Mouse (Mus musculus) liver, embryonic 11.5 days (tissue): ENCODE results near the gene Acbd4. TPM values are rescaled to one million over a fixed set of nuclear protein-coding genes. Genes with fewer than 3 reads are reported as not detected.

Experiments used
- ATAC-seq: fragments of 200-750 bp; cut with Nextera tagmentation; replicated peaks from 2 replicates; pipeline ENCODE4 v1.8.0; 2017; ENCODE audit warnings: moderate number of reproducible peaks, mild to moderate bottlenecking, moderate TSS enrichment, moderate library complexity; ENCODE audit not compliant: low FRiP score
- DNase-seq: peaks from one replicate; pipeline ENCODE4 v3.0.0-alpha.2; 2017; ENCODE audit warnings: low spot score
- H3K27ac ChIP-seq: fragments of 300-500 bp; sonication (generic); 2 replicates; pipeline ENCODE4 v1.5.1; 2014; ENCODE audit warnings: mild to moderate bottlenecking, low read depth, low read length, control low read depth
- H3K27me3 ChIP-seq: fragments of 300-500 bp; sonication (generic); replicated peaks from 2 replicates; pipeline ENCODE4 v1.6.1; 2014; ENCODE audit warnings: low read length, mixed read lengths; ENCODE audit not compliant: control insufficient read depth, insufficient read depth
- H3K36me3 ChIP-seq: fragments of 300-500 bp; sonication (generic); 2 replicates; pipeline ENCODE4 v1.6.1; 2014; ENCODE audit warnings: mild to moderate bottlenecking, low read length, moderate library complexity, mixed read lengths; ENCODE audit not compliant: control insufficient read depth, insufficient read depth
- H3K4me1 ChIP-seq: fragments of 300-500 bp; sonication (generic); replicated peaks from 2 replicates; pipeline ENCODE4 v1.6.1; 2014; ENCODE audit warnings: low read length, mixed read lengths; ENCODE audit not compliant: control insufficient read depth, insufficient read depth
- H3K4me2 ChIP-seq: fragments of 300-500 bp; sonication (generic); 2 replicates; pipeline ENCODE4 v1.6.1; 2014; ENCODE audit warnings: mild to moderate bottlenecking, control low read depth, moderate library complexity
- H3K4me3 ChIP-seq: fragments of 300-500 bp; sonication (generic); 2 replicates; pipeline ENCODE4 v1.5.1; 2014; ENCODE audit warnings: low read depth, low read length, control low read depth
- H3K9ac ChIP-seq: fragments of 300-500 bp; sonication (generic); 2 replicates; pipeline ENCODE4 v1.6.1; 2014; ENCODE audit warnings: low read depth, low read length, control low read depth
- H3K9me3 ChIP-seq: fragments of 300-500 bp; sonication (generic); 2 replicates; pipeline ENCODE4 v1.6.1; 2016; ENCODE audit warnings: low read length, inconsistent platforms, mixed read lengths; ENCODE audit not compliant: control insufficient read depth
- WGBS: fragments of 180-500 bp; shearing (Covaris S2); extraction: QIAGEN DNeasy Blood & Tissue Kit; methylation state at CpG from one replicate; pipeline ENCODE4 v1.1.7; 2014; 5-methylcytosine and 5-hydroxymethylcytosine counted together
- polyA plus RNA-seq: library from polyadenylated mRNA; unstranded; fragments of >200 nt; fragmentation: Nextera tagmentation; extraction: Ambion mirVana; gene quantifications from 2 replicates; pipeline ENCODE4 v1.2.1, GENCODE M21; 2014

The Acbd4 gene
- polyA plus RNA-seq, 1 experiment from 2014 or later = 30.7 TPM

DNA sequence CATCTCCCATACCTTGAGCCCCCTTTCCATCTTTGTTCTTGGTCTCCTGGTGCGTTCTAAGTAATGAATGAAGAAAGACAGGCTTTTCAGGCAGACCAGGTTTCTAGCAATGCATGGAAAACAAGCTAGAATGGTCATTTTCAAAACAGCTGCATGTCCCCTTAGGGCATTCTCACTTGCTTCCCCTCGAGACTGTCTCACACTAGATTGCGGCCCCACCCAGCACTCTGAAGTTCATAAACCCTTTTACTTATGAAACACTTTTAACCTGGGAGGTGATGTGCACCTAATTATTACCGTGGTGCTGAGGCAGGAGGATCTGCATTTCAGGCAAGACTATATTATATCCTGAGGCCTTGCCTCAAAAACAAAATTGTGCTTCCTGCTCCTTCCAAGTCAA is 12.3 kb downstream of the Acbd4 start:
- no peak for ATAC-seq
- Histone ChIP-seq H3K9me3 (no peaks in the 10 kb centered on the region), H3K4me3 (no peak overlapping the region), H3K27ac (no peak overlapping the region), H3K4me1 (peaks cover 29% of the 10 kb centered on the region), H3K4me2 (no peak overlapping the region), H3K36me3 (no peaks in the 10 kb centered on the region), H3K27me3 (peaks cover 2% of the 10 kb centered on the region; the same call in 1 of the 2 replicates), H3K9ac (no peak overlapping the region)
- WGBS = 81% methylated on average over 4 of the region's 4 CpGs
- DNase-seq = no peak

DNA sequence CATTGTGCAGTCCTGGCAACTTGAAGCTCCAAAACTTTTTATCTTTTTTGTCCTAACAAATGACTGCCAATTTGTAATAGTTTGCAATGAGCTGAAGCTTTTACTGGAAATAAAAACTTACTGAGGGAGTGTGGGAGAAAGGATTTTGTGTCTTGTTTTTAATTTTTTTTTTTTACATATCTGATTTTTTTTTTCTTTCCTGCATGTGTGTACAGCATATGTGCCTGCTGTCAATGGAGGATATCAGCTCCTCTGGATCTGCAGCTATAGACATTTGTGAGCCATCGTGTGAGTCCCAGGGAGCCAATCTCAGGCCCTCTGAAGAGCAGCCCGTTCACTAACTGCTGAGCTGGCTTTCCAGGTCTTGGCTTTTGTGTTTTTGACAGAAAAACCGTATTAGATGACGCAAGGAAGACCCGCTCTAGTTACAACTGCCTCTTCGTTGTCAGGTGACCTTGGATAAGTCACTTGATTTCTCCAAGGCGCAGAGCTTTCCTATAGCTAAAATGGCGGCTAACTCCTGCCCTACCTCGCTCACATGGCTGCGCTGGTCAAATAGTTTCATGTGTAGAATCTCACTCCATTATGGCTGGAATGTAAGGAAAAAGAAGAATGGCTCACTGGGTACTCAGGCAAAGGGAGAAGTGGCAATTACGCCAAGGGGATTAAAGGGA is 12.9 kb downstream of the Acbd4 start:
- Histone ChIP-seq H3K27me3 (peaks cover 2% of the 10 kb centered on the region; the same call in 1 of the 2 replicates), H3K4me2 (peak overlapping the region; percentile 61), H3K36me3 (no peaks in the 10 kb centered on the region), H3K9ac (peak overlapping the region; percentile 68), H3K27ac (peak overlapping the region; percentile 74; the same call in 1 of the 2 replicates), H3K4me3 (peak overlapping the region; percentile 75), H3K4me1 (peaks cover 31% of the 10 kb centered on the region), H3K9me3 (no peaks in the 10 kb centered on the region)
- ATAC-seq = no peak
- 78% methylated on average over 11 of the region's 11 CpGs for WGBS
- no peak for DNase-seq

DNA sequence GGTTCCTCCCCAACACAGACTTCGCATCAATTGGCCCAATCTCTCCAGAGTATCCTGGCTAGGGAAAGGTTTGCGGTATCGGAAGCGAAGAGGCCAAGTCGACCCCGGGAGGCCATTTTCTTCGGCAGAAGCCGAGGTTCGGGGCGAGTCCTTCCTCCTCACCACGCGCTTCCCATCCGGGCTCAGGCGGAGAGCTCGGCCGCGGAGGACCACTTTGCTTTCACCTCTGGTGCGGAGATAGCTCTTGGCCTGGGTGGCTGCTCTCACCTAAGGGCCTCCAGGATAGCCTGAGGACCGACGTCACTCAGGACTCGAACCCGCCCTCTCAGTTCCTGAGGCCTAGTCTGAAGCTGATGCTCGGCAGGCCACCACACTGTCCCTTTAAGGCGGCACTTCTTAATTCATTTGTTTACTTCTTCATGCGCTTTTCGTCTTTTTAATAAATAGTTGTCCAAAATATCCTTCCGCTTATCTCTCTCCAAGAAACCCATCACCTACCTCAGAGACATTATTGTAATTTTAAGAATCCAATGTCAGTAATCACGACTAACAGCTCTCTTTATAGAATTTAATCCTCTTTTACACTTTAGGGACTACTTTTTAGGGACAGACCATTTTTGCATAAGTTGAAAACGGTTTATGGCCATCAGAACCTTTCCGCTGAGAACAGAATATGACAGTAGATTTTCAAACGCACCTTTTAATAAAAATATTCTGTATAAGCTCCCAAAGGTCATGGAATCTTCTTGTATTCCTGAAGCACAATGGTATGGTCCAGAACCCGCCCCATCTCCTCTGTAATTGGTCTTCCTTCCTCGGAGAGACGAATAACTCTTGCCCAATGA is 13.9 kb downstream of the Acbd4 start:
- peak overlapping the region; percentile 75 for H3K4me3 ChIP-seq
- no peaks in the 10 kb centered on the region for H3K9me3 ChIP-seq
- peak overlapping the region; percentile 61 for H3K4me2 ChIP-seq
- H3K9ac ChIP-seq = peak overlapping the region; percentile 68
- peaks cover 31% of the 10 kb centered on the region for H3K4me1 ChIP-seq
- peak; percentile 86 for DNase-seq
- no peaks in the 10 kb centered on the region for H3K36me3 ChIP-seq
- ATAC-seq = peak; percentile 80
- peaks cover 2% of the 10 kb centered on the region; the same call in 1 of the 2 replicates for H3K27me3 ChIP-seq
- peak overlapping the region; percentile 74 for H3K27ac ChIP-seq
- under 1% methylated on average over 34 of the region's 34 CpGs for WGBS

DNA sequence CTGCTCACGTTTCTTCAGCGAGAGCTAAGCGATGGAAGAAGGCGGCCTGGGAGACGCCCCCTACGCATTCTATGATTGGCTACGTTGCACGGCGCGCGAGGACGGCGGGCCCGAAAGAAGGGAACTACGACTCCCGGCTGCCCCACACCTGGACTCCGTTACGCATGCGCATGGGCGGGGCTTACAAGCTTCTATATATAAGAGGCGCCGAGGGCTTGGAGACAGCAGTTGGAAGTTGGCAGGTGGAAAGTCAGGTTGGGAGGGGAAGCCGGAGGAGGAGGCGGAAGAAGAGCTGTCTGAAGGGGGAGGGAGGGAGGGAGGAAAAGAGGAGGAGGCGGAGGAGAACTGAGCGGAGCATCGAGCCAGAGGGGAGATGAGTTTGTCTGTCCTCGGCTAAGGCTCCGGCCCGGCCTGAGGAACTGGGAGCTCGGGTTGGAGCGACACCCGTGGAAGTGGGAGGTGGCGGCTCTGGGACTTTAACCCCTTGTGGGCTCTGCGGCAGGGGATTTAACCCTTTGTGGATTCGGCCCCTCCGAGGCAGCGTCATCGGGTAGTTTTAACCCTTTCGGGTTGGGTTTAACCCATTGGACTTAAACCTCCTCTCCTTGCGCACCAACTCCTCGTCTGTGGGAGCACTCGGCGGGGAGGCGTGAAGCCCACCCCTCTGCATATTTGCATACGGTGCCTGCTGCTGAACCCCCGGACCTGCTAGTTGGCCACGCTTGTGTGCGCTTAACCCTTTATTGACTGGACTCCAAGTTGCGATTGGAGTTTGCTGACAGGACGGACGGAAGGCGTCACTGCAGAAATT is 14.7 kb downstream of the Acbd4 start, which contains the start of gene Hexim1:
Gene Hexim1, plus strand, starts transcription at position 224 of the 811 bp plus-strand sequence.
- peak within 1 kb of the TSS; percentile 86 for H3K27ac ChIP-seq
- H3K4me1 ChIP-seq = peaks cover 31% of the 10 kb centered on the region
- H3K36me3 ChIP-seq = no peaks in the 10 kb centered on the region
- peaks cover 1% of the 10 kb centered on the region; the same call in 1 of the 2 replicates for H3K27me3 ChIP-seq
- ATAC-seq (peak; percentile 93), DNase-seq (peak; percentile 100)
- under 1% methylated on average over 52 of the region's 53 CpGs for WGBS
- H3K9me3 ChIP-seq = no peaks in the 10 kb centered on the region
- H3K9ac ChIP-seq = peak within 1 kb of the TSS; percentile 80
- H3K4me3 ChIP-seq = peak within 1 kb of the TSS; percentile 75
- H3K4me2 ChIP-seq = peak within 1 kb of the TSS; percentile 99

DNA sequence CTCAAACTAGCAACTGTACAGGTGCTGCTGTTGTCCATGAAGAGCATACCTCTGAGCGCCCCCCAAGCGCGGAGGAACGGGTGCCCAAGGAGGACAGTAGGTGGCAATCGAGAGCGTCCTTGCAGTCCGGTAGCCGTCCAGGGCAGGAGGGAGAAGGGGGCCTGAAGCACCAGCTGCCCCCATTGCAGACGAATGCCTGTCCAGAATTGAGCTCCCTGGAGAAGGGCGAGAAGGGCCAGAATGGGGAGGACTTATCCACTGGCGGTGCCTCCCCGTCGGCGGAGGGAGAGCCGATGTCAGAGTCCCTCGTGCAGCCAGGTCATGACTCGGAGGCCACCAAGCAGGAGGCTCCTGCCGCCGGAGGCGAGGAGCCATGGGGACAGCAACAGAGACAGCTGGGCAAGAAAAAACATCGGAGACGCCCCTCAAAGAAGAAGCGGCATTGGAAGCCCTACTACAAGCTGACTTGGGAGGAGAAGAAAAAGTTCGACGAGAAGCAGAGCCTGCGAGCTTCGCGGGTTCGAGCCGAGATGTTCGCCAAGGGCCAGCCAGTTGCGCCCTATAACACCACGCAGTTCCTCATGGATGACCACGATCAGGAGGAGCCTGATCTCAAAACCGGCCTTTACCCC is 15.6 kb downstream of the Acbd4 start:
- Histone ChIP-seq H3K4me3 (peak overlapping the region; percentile 75), H3K4me2 (peak overlapping the region; percentile 99), H3K9ac (peak overlapping the region; percentile 80), H3K4me1 (peaks cover 23% of the 10 kb centered on the region), H3K27me3 (no peaks in the 10 kb centered on the region), H3K27ac (peak overlapping the region; percentile 86), H3K36me3 (no peaks in the 10 kb centered on the region), H3K9me3 (no peaks in the 10 kb centered on the region)
- ATAC-seq (no peak; the same call in 1 of the 2 replicates), DNase-seq (peak; percentile 83)
- 0% methylated on average over 35 of the region's 35 CpGs for WGBS

- WGBS = 0% methylated on average over 38 of the region's 38 CpGs
- peak overlapping the region; percentile 99 for H3K4me2 ChIP-seq
- peak overlapping the region; percentile 86; the same call in 1 of the 2 replicates for H3K27ac ChIP-seq
- H3K9me3 ChIP-seq = no peaks in the 10 kb centered on the region
- no peaks in the 10 kb centered on the region for H3K36me3 ChIP-seq
- peak overlapping the region; percentile 80 for H3K9ac ChIP-seq
- ATAC-seq (no peak), DNase-seq (peak; percentile 70)
- no peaks in the 10 kb centered on the region for H3K27me3 ChIP-seq
- H3K4me3 ChIP-seq = peak overlapping the region; percentile 75
- peaks cover 18% of the 10 kb centered on the region for H3K4me1 ChIP-seq
These were observed 16.1 kb downstream of the Acbd4 start for GRCm38 (mm10) chr11:103117591-103118009.

- WGBS = 89% methylated on average over 2 of the region's 2 CpGs
These were observed 17.4 kb downstream of the Acbd4 start for GRCm38 (mm10) chr11:103118866-103119265.

DNA sequence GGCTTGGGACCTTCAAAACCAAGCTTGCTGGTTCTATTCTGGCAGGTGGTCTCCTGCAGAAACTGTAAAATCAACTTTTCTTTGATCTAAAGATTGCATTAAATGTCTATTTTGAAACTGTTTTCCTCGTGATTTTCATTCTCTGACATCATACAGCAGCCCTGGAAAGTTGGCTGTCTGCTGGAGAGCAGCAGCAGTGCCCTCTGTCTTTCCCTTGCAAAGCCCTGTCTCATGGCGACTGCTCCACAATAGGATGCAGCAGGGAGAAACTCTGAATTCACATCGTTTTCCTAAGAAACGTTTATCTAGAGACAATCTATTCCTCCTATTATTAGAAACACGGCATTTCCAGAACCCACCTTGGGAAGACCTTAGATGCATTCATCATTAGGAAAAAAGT is 18.1 kb downstream of the Acbd4 start:
- Histone ChIP-seq H3K4me2 (no peak overlapping the region), H3K27ac (no peak overlapping the region), H3K9ac (no peak overlapping the region), H3K4me3 (no peak overlapping the region), H3K27me3 (no peaks in the 10 kb centered on the region), H3K9me3 (no peaks in the 10 kb centered on the region), H3K4me1 (peaks cover 18% of the 10 kb centered on the region), H3K36me3 (no peaks in the 10 kb centered on the region)
- 61% methylated on average over 5 of the region's 5 CpGs for WGBS
- ATAC-seq = no peak
- no peak for DNase-seq

More at GRCm38 (mm10) chr11:103118866-103119265, 17.4 kb downstream of the Acbd4 start:
- Histone ChIP-seq H3K9me3 (no peaks in the 10 kb centered on the region), H3K9ac (no peak overlapping the region), H3K4me2 (peak overlapping the region; percentile 99), H3K4me3 (peak overlapping the region; percentile 75), H3K4me1 (peaks cover 18% of the 10 kb centered on the region), H3K27ac (no peak overlapping the region), H3K27me3 (no peaks in the 10 kb centered on the region), H3K36me3 (no peaks in the 10 kb centered on the region)
- DNase-seq = no peak
- no peak for ATAC-seq
